In the genomic region with DNA sequence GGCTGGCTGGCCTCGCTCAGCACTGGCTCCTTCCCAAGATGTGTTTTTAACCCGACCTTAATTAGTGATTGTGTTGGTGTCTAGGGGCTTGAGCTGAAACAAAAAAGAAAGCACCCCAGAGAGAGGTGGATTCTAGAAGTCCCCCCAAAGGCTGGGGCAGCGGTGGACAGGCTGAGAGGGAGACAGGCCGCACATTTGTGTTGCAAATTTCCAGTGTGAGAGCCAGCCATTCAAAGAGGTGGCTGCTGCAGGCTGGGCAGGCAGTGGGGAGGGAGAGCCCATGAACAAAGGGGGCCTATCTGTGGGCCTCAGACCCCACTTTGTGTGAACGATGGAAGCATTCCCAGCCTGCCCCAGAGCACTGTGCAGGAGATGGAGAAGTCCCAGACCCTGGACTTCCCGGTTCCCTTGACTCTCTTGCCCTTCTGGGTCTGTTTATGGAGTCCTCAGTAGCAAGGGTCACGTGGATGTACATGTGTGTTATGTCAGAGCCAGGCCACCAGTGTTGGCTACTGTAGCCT, we compare ENCODE assay signal across 9 mouse cellular contexts. TPM values are rescaled to one million over a fixed set of nuclear protein-coding genes. Genes with fewer than 3 reads are reported as not detected.
DNase-seq lines count a peak whose midpoint lies in the region; ATAC-seq lines count a peak whose summit lies in the region.
"Had no signal": no experiment of that assay in that cellular context is flagged by ENCODE, and none has a peak within 500 bp of the region (broad histone marks: within the 10 kb centered on the region; RNA-seq: fewer than 3 reads in every experiment).

No protein-coding gene starts in this region.

- H3K9me3 ChIP-seq in forebrain, embryonic 13.5 days (replicated peaks), result no peaks in the 10 kb centered on the region
- no peaks in the 10 kb centered on the region for H3K9me3 ChIP-seq in hindbrain, embryonic 16.5 days (ENCODE audit: control insufficient read depth, low read length)
- no peaks in the 10 kb centered on the region for H3K9me3 ChIP-seq in liver, embryonic 12.5 days (replicated peaks)

- peak; percentile 87 for ATAC-seq in forebrain, embryonic 13.5 days
- ATAC-seq in hindbrain, embryonic 16.5 days, result peak; percentile 85
- ATAC-seq in liver, embryonic 12.5 days, result no peak

- H3K4me2 ChIP-seq in forebrain, embryonic 13.5 days, result no peak overlapping the region
- H3K4me2 ChIP-seq in hindbrain, embryonic 16.5 days (ENCODE audit: low read length), result no peak overlapping the region
- H3K4me2 ChIP-seq in liver, embryonic 12.5 days, result no peak overlapping the region

- no peak overlapping the region for H3K4me3 ChIP-seq in forebrain, embryonic 13.5 days
- H3K4me3 ChIP-seq in hindbrain, embryonic 16.5 days (ENCODE audit: low read length), result no peak overlapping the region
- no peak overlapping the region for H3K4me3 ChIP-seq in liver, embryonic 12.5 days

- H3K27ac ChIP-seq in forebrain, embryonic 13.5 days, result peak overlapping the region; percentile 98
- peak overlapping the region; percentile 74 for H3K27ac ChIP-seq in hindbrain, embryonic 16.5 days (ENCODE audit: low read depth, low read length)
- H3K27ac ChIP-seq in liver, embryonic 12.5 days, result no peak overlapping the region
- H3K27ac ChIP-seq: liver, embryonic 14.5 days had no signal

- no peaks in the 10 kb centered on the region for H3K36me3 ChIP-seq in forebrain, embryonic 13.5 days (ENCODE audit: poor library complexity, severe bottlenecking)
- no peaks in the 10 kb centered on the region for H3K36me3 ChIP-seq in hindbrain, embryonic 16.5 days (ENCODE audit: control insufficient read depth, insufficient read depth, low read length)
- no peaks in the 10 kb centered on the region for H3K36me3 ChIP-seq in liver, embryonic 12.5 days

- no peaks in the 10 kb centered on the region for H3K27me3 ChIP-seq in forebrain, embryonic 13.5 days
- H3K27me3 ChIP-seq in hindbrain, embryonic 16.5 days (replicated peaks; ENCODE audit: control insufficient read depth, insufficient read depth, low read length), result no peaks in the 10 kb centered on the region
- peaks cover 24% of the 10 kb centered on the region for H3K27me3 ChIP-seq in liver, embryonic 12.5 days (replicated peaks)

- intact Hi-C loops in left cerebral cortex, postnatal 14 days (cut with DNase I), result loop anchor here (2.0 kb wide), 1 partner anchor 231 kb away; a partner anchor contains a TSS

- WGBS in forebrain, embryonic 13.5 days, result 3% methylated on average over 7 of the region's 7 CpGs
- 10% methylated on average over 7 of the region's 7 CpGs for WGBS in hindbrain, embryonic 16.5 days
- 51% methylated on average over 7 of the region's 7 CpGs for WGBS in liver, embryonic 12.5 days (ENCODE audit: insufficient replicate concordance)

- DNase-seq in embryo, embryonic 10 days (ENCODE audit: low spot score), result peak; percentile 38
- no peak for DNase-seq in embryo, embryonic 9.5 days (ENCODE audit: extremely low spot score)
- DNase-seq in left cerebral cortex, postnatal 14 days (ENCODE audit: low spot score in 2 of 2), result peak; percentile 54 to 70
- DNase-seq in right cerebral cortex, adult 18-20 months, result peak; percentile 69
- DNase-seq in gastrocnemius, adult 18-20 months (ENCODE audit: low spot score), result no peak

- H3K9ac ChIP-seq in forebrain, embryonic 13.5 days, result peak overlapping the region; percentile 63
- H3K9ac ChIP-seq in hindbrain, embryonic 16.5 days (ENCODE audit: low read depth, low read length), result no peak overlapping the region; the same call in 1 of the 2 replicates
- no peak overlapping the region for H3K9ac ChIP-seq in liver, embryonic 12.5 days
- H3K9ac ChIP-seq: liver, embryonic 14.5 days had no signal

- H3K4me1 ChIP-seq in forebrain, embryonic 13.5 days, result peaks cover 49% of the 10 kb centered on the region
- peaks cover 31% of the 10 kb centered on the region for H3K4me1 ChIP-seq in hindbrain, embryonic 16.5 days (ENCODE audit: control insufficient read depth, insufficient read depth, low read depth, low read length)
- H3K4me1 ChIP-seq in liver, embryonic 12.5 days, result no peaks in the 10 kb centered on the region

RNA-seq across cellular contexts. Expression of a gene that starts 7.0 kb away (rescaled TPM):
- polyA plus RNA-seq in forebrain, embryonic 13.5 days (2015; fragmentation: Nextera tagmentation; extraction: Ambion mirVana), result 2.5 TPM in 2 replicates
- 0.91 and 1.0 TPM in 2 replicates for polyA plus RNA-seq in hindbrain, embryonic 16.5 days (2015; fragmentation: Nextera tagmentation; extraction: Ambion mirVana)
- total RNA-seq in left cerebral cortex, postnatal 14 days (2021), result not detected
- total RNA-seq in gastrocnemius, adult 18-20 months (2021), result not detected
- polyA plus RNA-seq in liver, embryonic 12.5 days (2016; fragmentation: Nextera tagmentation; extraction: Ambion mirVana), result not detected in 2 replicates

RNA-seq across cellular contexts. Expression of a gene that starts 27.1 kb away (rescaled TPM):
- polyA plus RNA-seq in forebrain, embryonic 13.5 days (2015; fragmentation: Nextera tagmentation; extraction: Ambion mirVana), result 89.9 and 95.2 TPM in 2 replicates
- 120 and 123 TPM in 2 replicates for polyA plus RNA-seq in hindbrain, embryonic 16.5 days (2015; fragmentation: Nextera tagmentation; extraction: Ambion mirVana)
- total RNA-seq in left cerebral cortex, postnatal 14 days (2021), result 10 to 100 TPM; 74.4 to 80.6 TPM
- 10 to 100 TPM; 15.2 to 15.9 TPM for total RNA-seq in gastrocnemius, adult 18-20 months (2021)
- polyA plus RNA-seq in liver, embryonic 12.5 days (2016; fragmentation: Nextera tagmentation; extraction: Ambion mirVana), result 26.6 and 28.0 TPM in 2 replicates

Comparison
In these comparisons a context has a peak if more than half of its experiments do, and no peak if none do; other contexts are left out.
1. DNase-seq: peak in embryo, embryonic 10 days (single experiment), left cerebral cortex, postnatal 14 days (2 of 2) and right cerebral cortex, adult 18-20 months (single experiment); none in embryo, embryonic 9.5 days (single experiment) and gastrocnemius, adult 18-20 months (single experiment).